Mouse (Mus musculus) liver, adult (tissue): ENCODE measurements around the gene Ubox5.

Experiments used
- GATA4 ChIP-seq: IDR thresholded peaks from 2 replicates; pipeline ENCODE4 v1.6.1; 2014; ENCODE audit warnings: mild to moderate bottlenecking, low read length; ENCODE audit not compliant: insufficient replicate concordance

Ubox5 gene

DNA sequence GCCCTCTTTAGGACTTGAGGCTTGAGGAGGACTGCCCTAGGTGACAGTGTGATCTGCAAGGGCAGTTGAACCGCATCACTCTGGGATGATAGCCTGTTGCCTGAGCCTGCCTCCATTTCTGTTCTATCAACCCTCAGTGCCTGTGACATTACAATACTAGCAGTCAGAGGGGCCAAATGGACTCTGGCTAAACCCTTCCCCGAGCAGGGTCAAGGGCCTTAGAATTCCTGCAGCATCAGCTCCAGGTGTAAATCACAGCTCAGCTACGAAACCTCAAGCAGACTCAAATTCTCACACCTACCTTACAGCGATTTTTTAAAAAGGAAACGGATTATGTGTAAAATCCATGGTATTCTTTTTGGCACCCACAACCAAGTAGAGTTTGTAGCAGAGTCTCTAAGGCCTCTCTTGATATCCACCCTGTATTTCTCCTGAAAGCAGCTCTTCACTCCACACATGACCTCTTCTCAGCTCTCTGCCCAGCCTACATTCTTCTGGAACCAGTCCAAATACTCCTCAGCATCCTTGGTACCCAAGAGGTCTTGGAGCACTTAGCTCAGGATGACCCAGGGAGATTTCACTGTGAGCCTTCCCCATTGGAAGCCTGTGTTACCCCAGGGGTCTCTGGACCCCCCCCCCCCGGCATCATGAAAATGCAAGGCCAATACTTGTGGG, 11.7 kb upstream of the Ubox5 start:
- TF ChIP-seq GATA4 = no peak

GRCm38 (mm10) chr2:130639276-130639675, 9.4 kb upstream of the Ubox5 start:
- no peak for TF ChIP-seq GATA4

GRCm38 (mm10) chr2:130638101-130638611, 8.3 kb upstream of the Ubox5 start:
- TF ChIP-seq GATA4 = no peak

GRCm38 (mm10) chr2:130635847-130636246, 6.0 kb upstream of the Ubox5 start:
- no peak for TF ChIP-seq GATA4

- no peak for TF ChIP-seq GATA4
Measured at GRCm38 (mm10) chr2:130634739-130635411, 5.0 kb upstream of the Ubox5 start.

GRCm38 (mm10) chr2:130634006-130634738, 4.3 kb upstream of the Ubox5 start:
- TF ChIP-seq GATA4 = no peak

DNA sequence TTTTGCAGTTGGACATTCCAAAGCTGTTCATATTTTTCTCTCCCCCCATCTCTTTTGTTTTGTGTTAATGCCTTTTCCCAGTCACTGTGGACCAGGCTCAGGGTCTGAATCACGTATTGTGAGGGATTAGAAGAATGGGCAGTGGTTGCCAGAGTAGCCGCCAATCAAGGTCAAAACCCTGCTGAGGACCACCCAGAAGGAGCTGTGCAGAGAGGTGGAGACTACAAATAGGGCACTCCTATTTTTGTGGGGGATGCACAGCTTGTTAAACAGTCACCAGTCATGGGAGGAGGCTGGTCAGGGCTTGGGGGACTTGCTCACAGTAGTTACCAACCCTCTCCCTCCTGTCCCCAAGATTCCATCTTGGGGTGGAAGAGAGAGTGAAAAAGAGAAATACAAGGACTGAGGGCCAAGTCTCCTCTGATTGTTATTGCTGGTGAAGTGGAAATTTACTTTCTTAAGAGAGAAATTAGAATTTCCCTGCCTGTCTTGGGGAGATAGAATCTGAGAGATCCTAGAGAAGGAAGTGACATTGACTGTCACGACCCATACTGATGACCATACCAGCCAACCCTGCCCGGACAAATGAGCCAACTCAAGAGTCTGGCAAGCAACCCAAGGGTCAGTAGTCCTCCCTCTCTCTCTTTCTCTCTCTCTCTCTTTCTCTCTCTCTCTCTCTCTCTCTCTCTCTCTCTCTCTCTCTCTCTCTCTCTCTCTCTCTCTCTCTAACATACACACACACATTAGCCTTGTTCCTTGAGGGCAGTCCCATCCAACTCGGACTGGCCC, 3.2 kb upstream of the Ubox5 start:
- no peak for TF ChIP-seq GATA4

DNA sequence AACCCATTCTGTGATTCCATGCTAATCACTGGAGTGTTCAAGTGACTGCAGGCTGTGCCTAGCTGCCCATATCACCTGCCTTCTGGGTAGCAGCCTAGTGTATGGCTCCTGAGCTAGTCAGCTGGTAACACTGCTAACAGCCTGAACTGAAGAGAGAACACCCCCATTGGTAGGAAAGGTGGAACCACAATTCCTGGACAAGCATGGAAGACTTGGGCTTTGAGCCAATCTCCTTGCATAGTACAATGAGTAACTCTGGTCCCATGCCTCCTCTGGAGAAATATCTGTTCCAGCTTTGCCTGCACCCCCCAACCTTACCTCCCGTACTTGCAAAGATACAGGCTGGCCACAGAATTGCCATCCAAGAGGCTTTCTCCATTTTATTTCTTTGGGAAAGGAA, 2.6 kb upstream of the Ubox5 start:
- TF ChIP-seq GATA4 = no peak

- no peak for TF ChIP-seq GATA4
Measured at GRCm38 (mm10) chr2:130629080-130629838, 579 bp downstream of the Ubox5 start.

- TF ChIP-seq GATA4 = no peak
Measured at GRCm38 (mm10) chr2:130628424-130628823, 1.4 kb downstream of the Ubox5 start.

DNA sequence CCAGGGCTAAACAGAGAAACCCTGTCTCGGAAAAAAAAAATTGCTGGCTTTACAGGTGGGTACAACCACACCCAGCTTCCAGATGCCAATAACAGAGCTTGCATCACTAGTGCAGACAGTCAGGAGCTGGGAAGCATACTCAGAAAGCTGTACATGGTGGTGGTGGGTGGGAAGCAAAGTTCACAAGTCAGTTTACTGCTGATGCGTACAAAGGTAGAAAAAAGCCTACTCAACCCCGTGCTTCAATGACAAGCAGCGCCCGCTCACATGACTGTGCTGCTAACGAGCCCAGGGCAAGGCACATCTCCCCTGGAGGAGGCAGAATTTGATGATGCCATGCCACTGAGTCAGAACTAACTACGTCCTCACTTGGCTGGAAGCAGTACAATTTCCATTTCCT, 10.9 kb downstream of the Ubox5 start:
- no peak for TF ChIP-seq GATA4

GRCm38 (mm10) chr2:130613091-130613490, 16.7 kb downstream of the Ubox5 start:
- TF ChIP-seq GATA4 = no peak

GRCm38 (mm10) chr2:130602195-130602594, 27.6 kb downstream of the Ubox5 start:
- no peak for TF ChIP-seq GATA4

DNA sequence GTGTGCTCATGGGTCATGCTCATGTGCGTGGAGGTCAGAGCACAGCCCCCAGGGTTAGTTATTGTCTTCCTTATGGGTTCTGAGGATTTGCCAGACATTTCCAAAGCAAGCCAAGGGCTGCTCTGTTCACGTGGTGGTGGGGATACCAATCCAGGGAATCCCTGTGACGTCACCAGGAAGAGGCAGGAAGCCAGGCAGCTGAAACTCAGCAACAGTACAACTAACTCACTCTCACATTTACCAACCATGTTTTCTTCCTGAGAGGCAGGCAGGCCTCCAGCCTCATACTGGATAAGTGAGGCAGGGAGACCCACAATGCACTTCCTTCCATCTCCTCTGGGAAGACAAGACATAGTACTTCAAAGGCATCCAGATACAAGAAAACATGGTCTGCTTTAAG, 31.4 kb downstream of the Ubox5 start:
- no peak for TF ChIP-seq GATA4
